Mouse (Mus musculus): ENCODE measurements around the gene Fbxo34.
"Not testable (repeated sequence)": the region's sequence is repeated elsewhere in the genome, so short reads cannot be mapped to it uniquely, and the experiment has no call there.

The Fbxo34 gene

DNA sequence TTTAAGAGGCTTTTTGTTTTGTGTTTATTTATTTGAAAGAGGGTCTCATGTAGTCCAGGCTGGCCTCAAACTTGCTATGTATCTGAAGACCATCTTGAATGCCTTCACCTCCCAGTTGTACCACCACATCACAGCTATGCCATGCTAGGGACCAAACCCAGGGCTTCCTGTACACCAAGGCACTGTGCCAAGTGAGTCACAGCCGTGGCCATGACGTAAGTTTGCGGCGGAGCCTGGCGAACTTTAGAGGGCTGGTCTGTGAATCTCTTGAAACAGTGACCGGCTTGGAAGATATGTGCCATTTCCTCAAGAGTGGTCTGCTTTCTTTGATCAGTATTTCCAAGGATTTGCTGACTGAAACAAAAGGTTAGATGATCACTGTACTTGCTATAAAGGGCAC lies 68.4 kb downstream of the Fbxo34 start:
- no peak for DNase-seq (ENCODE audit: low spot score in 2 of 2)

DNA sequence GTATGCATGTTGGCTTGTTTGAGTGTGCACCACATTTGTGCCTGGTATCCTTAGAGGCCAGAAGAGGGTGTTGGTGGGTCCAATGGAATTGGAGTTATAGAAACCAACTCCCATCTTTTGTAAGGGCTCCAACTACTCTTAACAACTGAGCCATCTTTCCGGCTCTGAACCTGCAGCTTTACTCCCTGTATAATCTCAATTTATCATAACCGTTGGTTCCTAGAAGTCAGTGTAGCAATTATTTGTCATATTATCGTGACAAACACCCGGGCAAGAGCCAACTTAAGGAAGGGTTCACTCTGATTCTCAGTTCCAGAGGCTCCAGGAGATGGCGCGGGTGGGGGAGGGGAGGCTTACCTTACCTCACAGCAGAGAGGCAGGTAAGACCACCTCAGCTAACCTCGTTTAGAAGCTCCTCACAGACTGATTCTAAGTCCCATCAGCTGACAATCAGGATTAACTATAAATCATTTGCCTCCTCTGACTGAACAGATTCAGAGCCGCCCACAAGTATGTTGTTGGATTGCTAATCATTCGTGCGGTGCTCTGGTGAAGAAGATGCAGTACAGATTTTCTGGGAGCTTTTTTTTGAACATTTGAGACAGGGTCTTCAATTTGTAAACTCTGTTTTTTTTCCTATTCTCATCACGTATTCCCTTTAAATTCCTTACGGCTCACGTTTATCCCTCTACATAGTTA lies 70.7 kb downstream of the Fbxo34 start:
- no peak for DNase-seq (ENCODE audit: low spot score in 2 of 2)

DNA sequence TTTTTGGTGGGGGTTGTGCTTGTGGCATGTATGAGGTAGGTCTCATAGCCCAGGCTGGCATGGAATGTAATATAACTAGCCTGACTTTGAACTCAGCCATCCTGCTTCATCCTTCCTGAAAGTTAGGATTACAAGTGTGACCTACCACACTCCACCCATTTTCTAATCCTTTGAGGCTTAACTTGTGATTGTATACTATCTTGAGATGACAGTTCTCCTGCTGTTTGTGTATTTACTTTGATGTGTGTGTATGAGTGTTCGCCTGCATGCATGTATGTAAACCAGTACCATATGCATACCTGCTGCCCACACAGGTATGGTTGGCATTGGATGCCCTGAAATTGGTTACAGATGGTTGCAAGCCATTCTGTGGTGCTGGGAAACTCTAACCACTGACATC lies 71.4 kb downstream of the Fbxo34 start:
- DNase-seq (ENCODE audit: low spot score in 2 of 2): no peak

DNA sequence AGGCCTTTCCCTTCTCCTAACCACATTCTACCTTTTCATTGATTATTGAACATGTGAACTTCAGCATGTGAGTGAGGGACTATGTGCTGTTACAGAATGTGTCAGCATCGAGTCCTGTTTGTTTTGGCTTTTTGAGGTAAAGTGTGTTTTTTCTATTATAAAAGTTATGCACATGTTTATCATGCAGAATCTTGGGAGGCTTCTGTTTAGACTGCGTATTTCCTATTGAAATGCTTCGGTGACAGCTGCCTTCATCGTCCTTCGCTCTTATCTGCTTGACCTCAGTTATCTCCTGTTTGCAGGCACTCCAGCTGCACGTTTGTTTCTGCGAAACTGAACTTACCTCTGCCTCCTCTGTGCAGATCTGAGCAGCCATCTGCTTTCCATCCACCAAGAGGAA lies 72.1 kb downstream of the Fbxo34 start:
- no peak for DNase-seq (ENCODE audit: low spot score in 2 of 2)

DNA sequence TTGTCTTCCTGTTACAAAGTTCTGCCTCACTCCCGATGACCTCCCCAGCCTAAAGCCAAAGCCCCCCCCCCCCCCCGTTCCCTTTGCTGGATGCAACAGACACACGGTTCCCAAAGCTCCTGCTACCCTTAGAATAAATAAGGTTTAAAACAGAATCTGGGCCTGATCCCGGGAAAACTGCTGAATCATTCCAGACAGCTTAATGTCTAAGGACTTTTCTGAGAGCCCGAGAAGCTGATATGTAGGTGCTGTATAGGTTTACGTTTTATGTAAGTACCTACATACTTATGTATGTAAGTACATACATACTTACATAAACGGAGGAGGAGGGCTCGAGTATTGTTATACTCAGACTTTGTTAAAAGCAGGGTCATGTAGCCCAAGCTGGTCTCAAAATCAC lies 75.2 kb downstream of the Fbxo34 start:
- DNase-seq (ENCODE audit: low spot score in 2 of 2): no peak

DNA sequence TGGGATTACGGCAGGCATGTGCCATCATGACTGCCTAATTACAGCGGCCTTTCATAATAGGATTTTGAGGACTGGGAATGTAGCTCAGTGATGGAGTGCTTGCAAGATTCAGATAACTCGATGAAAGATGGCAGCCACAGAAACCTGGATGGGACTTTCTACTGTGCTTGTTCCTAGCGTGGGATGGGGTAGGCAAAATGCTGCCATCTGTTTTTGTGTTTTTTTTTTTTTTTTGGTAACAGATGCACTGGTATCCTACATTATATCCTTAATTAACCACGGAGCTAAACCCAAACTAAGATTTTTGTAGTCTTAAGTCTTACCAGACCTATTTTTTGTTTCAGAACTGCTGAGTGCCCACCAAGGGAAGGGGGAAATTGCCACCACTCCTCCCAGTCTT lies 75.6 kb downstream of the Fbxo34 start:
- no peak for DNase-seq (ENCODE audit: low spot score in 2 of 2)

DNA sequence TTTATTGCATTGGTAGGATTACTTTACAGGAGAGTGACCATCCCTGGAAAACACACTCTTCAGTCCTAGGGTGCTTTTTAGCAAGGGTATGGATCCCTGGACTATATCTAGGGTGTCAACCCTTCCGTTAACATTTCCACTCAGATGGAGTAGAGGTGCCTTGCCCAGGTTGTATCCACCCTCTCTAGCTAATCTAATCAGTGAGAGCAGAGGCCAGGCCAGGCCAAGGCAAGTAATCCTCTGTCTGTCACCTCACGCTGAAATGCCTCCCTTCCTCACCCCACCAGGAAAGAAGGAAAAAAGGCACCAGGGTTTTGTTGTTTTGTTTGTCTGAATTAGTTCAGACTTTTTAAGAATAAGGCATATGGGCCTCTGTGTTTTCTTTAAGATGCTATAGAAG lies 77.6 kb downstream of the Fbxo34 start:
- no peak for DNase-seq (ENCODE audit: low spot score in 2 of 2)

DNA sequence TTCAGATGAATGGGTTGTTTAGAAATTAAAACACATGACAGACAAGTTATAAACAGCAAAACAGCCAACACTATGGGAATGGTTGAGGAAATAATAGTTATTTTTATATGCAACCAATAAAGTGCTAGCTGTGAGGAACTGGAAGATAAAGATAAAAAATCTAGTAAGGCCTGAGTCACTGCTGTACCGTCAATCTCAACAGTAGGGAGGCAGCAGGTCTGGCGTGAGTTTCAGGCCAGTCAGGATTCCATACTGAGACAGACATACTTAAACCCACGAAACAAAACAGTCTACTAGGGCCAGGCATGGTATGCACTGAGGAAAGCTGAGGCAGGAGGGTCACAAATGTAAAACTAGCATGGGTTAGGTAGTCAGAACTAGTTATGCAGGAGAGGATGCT lies 78.1 kb downstream of the Fbxo34 start:
- no peak for DNase-seq (ENCODE audit: low spot score in 2 of 2)

DNA sequence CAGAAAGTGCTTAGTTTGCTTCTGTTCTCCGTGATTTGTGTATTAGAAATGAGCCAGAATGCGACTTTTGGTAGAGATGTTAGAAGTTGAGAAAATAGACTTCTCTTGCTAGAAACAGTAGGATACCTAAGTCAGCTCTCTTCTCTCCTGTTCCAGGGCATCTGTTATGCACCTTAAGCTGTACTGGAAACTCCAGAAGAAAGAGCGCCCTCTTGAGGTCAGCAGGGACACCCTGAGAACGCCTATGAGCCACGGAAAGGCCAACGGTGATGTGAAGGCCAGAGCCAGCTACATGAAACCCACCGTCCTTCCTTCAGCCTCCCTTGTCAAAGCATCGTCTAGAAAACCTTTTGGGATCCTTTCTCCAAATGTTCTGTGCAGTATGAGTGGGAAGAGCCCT lies 78.8 kb downstream of the Fbxo34 start:
- DNase-seq (ENCODE audit: low spot score in 2 of 2): no peak

DNA sequence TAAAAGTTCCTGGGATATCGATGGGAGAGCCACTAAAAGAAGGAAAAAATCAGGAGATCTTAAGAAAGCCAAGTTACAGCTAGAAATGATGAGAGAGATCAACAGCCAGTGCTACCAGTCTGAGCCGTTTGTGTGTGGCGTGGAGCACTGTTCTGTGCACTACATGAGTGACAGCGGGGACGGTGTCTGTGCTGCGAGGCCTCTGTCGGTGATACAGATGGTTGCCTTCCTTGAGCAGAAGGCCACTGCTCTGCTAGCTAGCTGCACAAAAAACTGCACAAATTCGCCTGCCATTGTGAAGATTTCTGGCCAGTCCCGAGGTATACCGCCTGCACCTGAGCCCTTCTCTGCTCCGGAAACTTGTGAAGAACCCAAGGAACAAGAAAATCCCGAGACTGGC lies 79.4 kb downstream of the Fbxo34 start:
- DNase-seq (ENCODE audit: low spot score in 2 of 2): not testable (repeated sequence)

DNA sequence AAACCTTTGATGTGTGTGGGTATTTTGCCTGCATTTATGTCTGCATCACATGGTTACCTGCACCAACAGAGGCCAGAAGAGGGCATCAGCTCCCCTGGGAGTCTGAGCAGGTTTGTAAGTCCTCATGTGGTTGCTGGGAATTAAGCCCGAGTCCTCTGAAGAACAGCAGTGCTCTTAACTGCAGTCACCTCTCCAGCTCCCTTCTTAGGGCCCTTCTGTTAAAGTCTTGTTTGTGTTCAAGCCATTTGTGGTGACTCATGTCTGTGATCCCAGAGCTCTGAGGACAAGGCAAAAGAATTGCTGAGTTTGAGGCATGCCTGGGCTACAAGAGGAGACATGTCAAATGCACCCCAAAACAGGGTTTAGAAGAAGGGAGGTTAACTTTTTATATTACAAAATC lies 82.3 kb downstream of the Fbxo34 start:
- DNase-seq (ENCODE audit: low spot score in 2 of 2): no peak

DNA sequence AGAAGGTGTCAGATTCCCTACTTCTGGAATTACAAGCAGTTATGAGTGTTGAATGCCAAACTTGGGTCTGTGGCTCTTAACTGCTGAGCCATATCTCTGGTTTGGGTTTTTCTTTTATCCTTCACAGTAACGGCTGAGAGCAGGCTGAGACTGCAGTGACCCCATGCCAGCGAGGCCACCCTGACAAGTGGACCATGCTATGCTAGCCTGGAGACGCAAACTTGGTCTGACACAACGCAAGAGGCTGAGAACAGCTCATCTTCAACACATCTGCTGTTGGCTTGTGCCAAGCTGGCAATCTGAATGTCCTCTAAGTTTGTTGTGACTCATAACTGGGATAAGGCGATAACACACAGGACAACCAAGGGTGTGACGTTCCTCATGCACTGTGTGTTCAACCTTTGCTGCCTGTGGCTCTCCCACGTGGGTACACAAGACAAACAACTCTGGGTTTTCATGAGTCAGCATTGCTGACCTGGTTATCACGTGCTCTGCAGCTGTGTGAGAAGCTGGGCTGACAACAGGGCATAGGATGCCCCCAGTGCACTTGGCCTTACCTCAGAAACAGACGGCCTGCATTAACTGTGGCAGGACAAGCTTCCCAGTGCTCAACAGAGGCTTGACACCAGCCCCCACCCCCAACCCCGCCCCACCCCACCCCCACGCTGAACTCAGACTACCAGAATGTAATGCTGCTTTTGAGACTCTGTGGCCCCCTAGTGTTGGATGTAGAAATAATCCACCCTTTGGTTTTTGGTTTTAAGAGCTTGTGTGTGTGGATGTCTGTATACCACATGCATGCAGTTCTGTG lies 83.3 kb downstream of the Fbxo34 start:
- peak in 1 of 2 experiments; percentile 51 for DNase-seq (ENCODE audit: low spot score in 2 of 2)

DNA sequence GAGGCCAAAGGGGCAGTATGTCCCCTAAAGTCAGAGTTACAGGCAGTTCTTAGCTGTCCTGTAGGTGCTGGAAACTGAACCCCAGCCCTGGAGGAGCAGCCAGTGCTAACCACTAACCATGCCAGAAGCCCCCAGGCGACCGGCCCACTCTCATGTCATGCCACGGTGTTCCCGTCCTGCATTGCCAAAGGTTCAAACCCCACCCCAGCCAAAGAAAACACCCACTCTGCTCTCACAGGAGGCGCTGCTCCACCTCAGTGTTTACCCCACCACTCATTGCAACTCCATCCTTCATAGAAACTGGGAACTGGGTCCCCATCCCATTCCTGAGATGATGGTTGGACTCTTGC lies 83.9 kb downstream of the Fbxo34 start:
- no peak for DNase-seq (ENCODE audit: low spot score in 2 of 2)

DNA sequence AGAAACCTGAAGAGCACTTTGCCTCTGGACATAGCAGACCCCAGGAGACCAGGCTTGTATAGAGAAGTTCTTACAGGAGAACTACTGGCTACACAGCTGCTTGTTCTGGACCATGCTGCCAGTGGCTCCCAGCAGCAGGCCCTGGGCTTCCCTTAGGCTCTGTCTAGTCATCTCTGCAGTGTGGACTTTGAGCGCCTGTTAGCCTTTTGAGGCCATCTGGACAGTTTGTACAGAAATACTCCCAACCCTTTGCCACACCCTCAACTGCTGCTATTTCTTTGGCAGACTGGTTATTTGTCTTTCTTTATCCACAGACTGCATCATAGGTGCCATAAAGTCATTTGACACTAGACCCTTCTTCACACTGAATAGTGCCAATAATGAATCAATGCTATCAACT lies 84.9 kb downstream of the Fbxo34 start:
- no peak for DNase-seq (ENCODE audit: low spot score in 2 of 2)

DNA sequence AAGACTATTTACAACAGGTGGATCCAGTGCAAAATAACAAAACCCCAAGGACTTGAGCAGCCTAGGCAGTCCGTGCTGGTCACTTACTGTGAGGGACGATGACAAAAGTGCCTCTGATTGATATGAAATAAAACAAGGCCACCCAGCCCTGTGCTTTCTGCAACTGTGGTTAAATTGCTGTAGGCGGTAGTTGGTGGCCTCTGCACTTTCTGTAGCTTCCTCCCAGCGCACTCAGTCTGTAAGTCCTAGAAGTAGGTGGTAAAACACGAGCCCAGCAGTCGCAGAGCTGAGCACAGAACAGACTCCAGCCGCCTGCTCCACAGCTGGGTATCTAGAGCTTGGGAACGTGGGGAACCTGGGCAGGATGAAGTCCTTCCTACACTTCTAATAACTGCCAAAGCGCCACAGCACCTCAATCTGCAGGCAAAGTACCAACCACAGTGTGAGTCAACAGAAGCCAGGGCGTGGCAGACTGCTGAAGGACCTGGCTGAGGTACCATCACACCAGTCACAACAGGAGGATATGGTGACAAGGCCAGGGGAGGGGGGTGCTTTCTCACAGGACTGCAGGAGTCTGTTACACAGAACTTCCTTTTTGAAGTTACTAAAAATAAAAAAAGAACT lies 91.2 kb downstream of the Fbxo34 start:
- no peak for DNase-seq (ENCODE audit: low spot score in 2 of 2)

DNA sequence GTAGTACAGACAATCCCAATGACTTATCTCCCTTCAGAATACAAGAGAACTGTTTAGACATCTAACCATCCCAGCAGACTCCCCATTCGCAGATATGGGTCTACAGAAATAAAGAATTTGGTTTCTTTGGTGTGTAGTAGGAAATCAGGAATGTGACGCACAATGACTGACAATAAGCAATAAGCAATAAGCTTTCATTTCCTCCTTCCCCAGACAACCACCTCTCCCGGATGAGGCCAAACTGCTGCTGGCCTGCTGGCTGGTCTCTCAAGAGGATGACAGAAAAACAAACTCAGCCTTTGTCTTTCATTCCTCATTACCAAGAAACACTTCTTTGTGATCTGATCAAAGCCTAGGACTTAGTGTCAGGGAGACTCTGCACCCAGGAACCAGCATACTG lies 92.1 kb downstream of the Fbxo34 start:
- DNase-seq (ENCODE audit: low spot score in 2 of 2): no peak

DNA sequence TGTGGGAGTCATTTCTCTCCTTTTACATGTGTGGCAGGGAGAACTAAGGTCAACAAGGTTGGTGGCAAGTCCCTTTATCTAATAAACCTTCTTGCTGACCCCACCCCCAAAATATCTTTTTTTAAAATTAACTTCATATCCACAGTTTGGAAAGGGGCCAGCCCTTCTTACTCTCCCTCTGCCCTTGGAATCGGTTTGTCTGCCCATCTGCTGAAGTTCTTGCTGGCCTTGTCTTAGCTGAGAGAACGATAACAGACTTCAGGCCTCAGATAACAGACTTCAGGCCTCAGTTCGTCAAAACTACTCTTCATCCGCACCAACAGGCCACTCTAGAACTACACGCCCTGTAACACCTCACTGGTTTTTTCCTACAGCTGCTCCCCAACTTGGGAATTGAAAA lies 94.1 kb downstream of the Fbxo34 start:
- no peak for DNase-seq (ENCODE audit: low spot score in 2 of 2)

DNA sequence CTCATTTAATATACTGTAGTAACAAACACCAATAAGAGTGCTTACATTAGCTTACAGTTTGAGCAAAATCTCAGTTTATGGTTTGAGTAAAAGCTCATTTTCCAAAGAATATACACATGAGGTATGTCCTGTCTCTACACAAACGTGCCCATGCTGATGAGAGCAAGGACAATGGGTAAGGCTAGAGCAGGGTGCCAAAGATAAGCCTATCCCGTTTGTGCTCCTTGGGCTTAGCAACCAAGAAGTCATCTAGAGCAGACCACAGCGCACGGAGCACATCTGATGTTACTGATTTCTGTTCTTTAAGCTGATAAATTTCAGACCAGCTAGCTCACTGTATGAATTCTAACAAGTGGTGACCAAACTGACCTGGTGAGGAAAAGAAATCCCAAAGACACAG lies 94.7 kb downstream of the Fbxo34 start:
- DNase-seq (ENCODE audit: low spot score in 2 of 2): no peak

DNA sequence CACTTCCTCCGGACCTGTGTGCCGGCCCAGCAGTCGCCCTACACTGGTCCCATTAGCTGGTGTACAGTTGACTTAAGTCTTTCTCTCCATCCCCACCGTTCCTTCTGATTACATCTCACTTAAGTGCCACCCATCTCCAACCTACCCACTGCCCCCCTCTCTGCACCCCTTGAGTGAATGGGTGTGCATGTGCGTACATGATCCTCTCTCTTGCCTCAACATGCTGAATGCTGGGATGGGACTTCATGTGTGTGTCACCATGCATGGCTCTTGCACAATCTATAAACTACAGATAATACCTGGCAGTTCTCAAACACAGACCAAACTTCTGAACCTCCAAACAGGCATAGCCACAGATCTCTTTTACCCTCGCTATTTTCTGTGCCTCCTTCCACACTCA lies 101.4 kb downstream of the Fbxo34 start:
- DNase-seq (ENCODE audit: low spot score in 2 of 2): no peak

DNA sequence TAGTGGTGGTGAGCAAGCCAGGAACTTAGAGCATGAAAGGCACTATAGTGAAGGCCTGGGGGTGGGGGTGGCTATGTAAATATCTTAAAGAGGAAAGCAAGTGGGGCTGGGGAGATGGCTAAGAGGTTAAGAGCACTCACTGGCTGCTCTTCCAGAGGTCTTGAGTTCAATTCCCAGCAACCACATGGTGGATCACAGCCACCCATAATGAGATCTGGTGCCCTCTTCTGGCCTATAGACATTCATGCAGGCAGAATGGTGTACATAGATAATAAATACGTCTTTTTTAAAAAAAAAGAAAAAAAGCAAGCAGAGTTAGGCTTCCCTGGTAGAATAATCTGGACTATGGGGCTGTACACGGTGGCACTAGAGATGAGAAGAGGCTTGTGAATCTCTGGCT lies 103.2 kb downstream of the Fbxo34 start:
- no peak for DNase-seq (ENCODE audit: low spot score in 2 of 2)

DNA sequence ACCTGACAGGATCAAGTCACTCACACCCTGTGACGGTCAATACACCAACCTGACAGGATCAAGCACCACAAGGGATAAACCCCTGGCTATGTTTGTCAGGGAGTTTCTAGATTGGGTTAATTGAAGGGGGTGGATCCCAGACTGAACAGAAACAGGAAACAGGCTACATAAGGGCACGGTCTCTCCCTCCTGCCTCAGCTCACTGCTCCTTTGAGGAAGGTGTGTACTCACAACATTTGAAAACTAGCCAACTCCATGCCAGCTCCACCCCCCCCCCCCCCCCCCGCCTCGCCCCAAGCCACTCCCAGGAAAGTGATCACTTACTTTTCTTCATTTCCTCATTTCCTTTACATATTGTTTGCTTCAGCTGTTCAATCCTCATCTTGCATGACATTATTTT lies 104.0 kb downstream of the Fbxo34 start:
- DNase-seq (ENCODE audit: low spot score in 2 of 2): no peak

DNA sequence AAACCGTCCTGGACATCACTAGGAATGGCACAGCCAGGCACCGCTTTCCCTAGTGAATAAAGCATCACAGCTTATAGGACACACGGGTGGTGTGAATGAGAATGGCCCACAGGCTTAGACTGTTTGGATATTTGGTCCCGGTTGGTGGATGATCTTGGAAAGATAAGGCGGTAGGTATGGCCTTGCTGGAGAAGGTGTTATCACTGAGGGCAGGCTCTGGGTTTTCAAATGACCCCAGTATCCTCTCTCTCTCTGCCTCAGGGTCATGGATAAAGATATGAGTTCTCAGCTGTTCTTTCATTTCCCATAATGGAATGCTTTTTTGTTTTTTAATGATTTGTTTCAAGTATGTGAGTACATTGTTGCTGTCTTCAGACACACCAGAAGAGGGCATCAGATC lies 105.0 kb downstream of the Fbxo34 start:
- DNase-seq (ENCODE audit: low spot score in 2 of 2): no peak

DNA sequence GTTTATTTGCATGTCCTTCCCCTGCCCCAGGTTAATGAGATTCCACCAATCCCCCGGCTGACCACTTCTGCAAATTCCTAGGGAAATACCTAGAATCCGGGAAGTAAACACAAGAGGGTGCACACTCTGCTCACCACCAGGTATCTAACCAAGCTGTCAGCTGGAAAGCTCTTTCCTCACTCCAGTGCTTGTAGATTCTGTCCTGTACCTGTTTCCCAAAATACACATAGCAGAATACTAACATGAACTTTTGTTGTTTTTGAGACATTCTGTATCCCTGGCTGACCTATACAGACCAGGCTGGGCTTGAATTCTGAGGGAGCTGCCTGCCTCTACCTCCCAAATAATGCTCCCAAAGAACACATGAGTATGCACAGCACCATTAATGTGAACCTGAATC lies 110.5 kb downstream of the Fbxo34 start:
- DNase-seq (ENCODE audit: low spot score in 2 of 2): no peak

All from urinary bladder, postnatal 4 days (tissue).